Mouse (Mus musculus): ENCODE measurements around the gene Hist1h4k.
A peak's percentile ranks its signal among the peaks of the same experiment; 100 is the strongest.
"Not testable (repeated sequence)": the region's sequence is repeated elsewhere in the genome, so short reads cannot be mapped to it uniquely, and the experiment has no call there.

Gene Hist1h4k

DNA sequence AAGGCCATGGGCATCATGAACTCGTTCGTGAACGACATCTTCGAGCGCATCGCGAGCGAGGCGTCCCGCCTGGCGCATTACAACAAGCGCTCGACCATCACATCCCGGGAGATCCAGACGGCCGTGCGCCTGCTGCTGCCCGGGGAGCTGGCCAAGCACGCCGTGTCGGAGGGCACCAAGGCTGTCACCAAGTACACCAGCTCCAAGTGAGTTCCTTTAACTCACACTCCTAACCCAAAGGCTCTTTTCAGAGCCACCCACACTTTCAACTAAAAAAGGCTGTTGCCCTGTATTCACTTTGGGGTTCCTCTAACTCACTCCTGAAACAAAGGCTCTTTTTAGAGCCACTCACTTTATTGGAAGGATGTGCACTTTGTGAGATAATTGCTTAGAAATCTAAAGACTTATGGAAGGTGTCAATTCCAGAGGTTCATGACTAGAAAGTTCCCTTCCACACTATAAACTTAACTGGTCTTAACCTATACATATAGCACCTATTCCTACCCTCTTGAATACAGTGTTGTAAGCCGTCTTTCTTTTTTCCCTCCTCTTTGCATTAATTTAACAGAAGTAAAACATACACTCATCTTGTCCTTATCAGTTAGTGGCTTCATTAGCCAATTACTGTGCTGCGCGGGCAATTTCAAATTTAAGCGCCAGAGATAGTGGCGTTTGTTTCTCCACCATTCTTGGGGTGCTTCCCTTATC, 4.1 kb upstream of the Hist1h4k start:
- DNase-seq (ENCODE audit: low spot score in 2 of 2), result peak; percentile 43 to 66

DNA sequence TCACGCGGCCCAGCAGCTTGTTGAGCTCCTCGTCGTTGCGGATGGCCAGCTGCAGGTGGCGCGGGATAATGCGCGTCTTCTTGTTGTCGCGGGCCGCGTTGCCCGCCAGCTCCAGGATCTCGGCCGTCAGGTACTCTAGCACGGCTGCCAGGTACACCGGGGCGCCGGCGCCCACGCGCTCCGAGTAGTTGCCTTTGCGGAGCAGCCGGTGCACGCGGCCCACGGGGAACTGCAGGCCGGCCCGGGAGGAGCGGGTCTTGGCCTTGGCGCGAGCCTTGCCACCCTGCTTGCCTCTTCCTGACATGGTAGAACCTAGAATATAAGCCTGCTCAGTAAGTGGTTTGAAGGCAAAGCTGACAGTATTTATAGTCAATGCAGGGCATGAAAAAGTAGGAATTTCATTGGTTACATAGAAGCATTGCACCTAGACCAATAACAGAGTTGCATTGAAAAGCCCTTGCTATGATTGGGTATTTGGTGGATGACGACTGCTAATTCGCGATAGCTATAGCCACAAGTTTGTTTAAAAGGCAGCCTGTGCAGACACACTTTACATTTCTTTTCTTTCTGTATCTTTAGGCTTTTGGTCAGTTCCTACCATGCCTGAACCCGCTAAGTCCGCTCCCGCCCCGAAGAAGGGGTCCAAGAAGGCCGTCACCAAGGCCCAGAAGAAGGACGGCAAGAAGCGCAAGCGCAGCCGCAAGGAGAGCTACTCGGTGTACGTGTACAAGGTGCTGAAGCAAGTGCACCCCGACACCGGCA, 3.4 kb upstream of the Hist1h4k start, which contains the start of the genes Hist1h2ak and Hist1h2bn:
Gene Hist1h2ak (minus strand): TSS at position 304 of the 762 bp plus-strand sequence.
Gene Hist1h2bn (plus strand): TSS at position 600 of the 762 bp plus-strand sequence.
- peak; percentile 85 to 91 for DNase-seq (ENCODE audit: low spot score in 2 of 2)

DNA sequence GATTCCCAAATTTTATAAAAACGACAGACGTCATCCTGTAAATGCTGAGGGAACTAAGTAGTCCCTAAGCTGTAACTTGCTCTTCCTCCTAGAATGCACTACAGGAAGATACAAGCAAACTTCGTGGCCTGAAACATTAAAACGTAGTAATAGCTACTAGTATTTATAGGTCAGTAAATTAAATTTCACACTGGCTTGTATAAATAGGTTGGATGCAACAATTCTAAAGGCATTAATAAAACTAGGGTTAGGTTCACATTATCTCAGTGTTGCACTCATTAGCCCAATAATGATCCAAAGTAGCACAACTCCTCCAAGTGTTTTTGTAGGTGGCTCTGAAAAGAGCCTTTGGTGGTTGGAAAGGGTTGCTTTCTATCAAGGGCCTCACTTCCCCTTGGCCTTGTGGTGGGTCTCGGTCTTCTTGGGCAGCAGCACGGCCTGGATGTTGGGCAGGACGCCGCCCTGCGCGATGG, 2.8 kb upstream of the Hist1h4k start:
- DNase-seq (ENCODE audit: low spot score in 2 of 2), result no peak

DNA sequence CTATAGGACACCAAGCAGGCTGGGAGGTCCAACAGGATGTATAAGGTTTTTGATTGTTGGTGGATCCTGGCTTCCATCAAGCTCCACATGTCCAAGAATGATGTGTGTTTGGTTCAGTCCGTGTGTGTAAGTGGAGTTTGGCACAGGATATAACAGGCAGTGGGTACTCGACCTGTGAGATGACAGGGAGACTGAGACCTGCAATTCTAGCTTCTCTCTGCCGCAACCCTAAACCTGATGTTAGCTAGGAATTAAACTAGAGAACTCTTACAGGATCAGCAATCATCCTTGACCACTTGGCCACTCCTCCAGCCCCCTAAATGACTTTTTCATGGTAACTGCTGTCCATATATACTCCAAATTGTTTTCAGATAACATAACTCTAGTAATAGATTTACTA, 2.1 kb upstream of the Hist1h4k start:
- DNase-seq (ENCODE audit: low spot score in 2 of 2), result no peak

DNA sequence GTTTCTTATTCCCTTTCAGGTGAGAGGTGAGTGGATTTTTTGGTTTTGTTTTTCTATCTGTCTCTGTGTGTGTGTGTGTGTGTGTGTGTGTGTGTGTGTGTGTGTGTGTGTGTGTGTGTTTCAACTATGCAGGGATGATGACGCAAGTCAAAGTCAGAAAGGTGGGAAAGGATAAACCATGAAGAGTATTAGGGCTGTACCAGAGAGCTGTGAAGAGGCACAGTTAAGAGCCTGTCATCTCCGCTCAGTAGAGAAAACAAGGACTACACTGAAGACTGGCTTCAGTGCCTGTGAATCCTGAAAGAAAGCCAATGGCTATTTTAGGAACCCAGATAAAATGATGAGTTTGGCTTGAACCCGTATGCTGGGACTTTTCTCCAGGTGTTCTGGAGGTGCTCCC, 1.5 kb upstream of the Hist1h4k start:
- DNase-seq (ENCODE audit: low spot score in 2 of 2), result no peak

DNA sequence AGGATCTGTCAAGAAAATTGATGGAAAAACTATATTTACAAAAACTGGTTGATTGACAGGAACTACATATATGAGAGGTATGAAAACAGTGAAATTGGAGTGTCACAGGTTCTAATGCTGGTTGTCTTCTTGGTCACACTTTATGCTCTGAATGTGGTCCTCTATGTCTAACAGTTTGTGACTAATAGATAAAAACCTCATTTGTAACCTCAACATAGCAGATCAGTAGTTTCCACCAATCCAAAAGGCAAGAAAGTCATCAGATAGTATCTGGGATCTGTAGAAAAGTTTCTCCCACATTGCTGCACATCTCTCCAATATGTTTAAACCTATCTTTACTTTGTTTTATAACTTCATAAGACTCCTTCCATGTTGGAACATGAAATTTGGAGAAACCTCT, 1.1 kb upstream of the Hist1h4k start:
- no peak for DNase-seq (ENCODE audit: low spot score in 2 of 2)

DNA sequence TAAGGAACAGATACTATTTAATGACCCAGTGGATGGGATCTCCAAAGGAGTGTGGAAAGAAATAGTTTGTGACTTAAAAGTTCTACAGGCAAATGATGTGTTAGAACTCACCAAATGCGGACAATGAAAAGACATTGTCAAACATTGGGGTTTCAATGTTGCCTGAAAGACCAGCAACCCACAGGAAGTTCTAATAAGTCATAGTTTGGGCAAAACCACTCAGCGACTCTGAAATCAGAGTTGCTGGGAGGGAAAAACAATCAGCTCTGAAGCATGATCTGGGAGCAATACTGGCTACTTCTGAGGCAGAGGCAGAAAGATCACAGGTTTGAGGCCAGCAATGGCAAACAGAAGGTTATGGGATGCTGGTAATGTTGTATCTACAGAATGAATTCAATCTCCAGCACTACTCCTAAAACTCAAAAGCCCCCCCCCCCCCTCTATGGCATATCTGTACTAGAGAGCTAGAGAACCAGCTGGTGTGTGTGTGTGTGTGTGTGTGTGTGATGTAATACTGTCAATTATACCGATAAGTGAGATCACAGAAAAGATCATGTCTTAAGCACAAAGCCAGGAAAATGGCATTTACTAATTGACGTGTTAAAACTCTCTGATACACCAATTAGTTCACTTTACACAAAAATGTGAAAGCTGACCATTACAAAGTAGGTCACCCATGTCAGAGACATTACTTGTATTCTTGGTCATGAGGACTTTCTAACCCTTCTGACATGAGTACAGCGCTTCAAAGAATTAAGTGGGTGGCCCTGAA, 732 bp downstream of the Hist1h4k start:
- no peak for DNase-seq (ENCODE audit: low spot score in 2 of 2)

DNA sequence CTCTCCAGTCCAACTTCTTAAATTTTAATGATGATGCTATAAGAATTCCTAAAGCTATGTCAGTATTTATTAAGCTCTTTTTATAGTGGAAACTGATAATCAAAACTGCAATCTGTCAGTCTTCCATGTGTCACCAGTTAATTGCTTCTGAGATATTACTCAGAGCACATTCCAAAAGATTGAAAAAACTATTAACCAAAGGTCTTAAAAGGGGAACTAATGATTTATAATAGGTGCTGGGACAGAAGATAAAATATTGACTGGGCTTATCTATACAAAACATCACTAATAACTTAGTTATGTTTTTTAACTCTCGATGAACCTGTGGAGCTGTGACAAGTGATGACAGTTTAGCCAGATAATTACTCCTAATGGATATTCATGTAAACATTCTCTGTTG, 5.3 kb downstream of the Hist1h4k start:
- no peak for DNase-seq (ENCODE audit: low spot score in 2 of 2)

DNA sequence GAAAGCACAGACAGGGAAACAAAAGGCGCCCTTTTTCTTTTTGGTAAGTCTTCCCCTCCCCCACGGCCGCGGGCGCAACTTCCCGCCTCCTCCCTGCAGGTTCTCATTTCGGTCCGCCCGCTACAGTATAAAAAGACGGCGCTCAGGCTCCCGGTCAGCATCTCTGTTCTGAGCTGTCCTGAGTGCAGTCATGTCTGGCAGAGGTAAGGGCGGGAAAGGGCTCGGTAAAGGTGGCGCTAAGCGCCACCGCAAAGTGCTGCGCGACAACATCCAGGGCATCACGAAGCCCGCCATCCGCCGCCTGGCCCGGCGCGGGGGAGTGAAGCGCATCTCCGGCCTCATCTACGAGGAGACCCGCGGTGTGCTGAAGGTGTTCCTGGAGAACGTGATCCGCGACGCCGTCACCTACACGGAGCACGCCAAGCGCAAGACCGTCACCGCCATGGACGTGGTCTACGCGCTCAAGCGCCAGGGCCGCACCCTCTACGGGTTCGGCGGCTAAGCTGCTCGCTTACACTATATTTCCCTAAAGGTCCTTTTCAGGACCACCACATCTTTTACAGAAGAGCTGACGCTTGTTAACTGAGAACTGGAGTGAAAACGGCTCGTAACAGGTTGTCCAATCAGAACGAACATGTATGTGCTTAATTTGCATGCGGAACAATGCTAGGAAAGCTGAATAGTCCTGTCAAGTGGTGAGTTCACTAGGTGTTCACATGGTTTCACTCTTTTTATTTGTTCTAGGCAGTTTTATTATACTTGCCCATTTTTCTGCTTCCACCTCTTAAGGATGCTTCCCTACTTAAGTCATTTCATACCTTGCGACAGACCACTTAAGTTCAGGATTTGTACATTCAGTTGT, 15.2 kb downstream of the Hist1h4k start, which contains the start of gene Hist1h4j:
Gene Hist1h4j (plus strand): TSS at position 159 of the 862 bp plus-strand sequence.
- peak; percentile 70 to 78 for DNase-seq (ENCODE audit: low spot score in 2 of 2)

DNA sequence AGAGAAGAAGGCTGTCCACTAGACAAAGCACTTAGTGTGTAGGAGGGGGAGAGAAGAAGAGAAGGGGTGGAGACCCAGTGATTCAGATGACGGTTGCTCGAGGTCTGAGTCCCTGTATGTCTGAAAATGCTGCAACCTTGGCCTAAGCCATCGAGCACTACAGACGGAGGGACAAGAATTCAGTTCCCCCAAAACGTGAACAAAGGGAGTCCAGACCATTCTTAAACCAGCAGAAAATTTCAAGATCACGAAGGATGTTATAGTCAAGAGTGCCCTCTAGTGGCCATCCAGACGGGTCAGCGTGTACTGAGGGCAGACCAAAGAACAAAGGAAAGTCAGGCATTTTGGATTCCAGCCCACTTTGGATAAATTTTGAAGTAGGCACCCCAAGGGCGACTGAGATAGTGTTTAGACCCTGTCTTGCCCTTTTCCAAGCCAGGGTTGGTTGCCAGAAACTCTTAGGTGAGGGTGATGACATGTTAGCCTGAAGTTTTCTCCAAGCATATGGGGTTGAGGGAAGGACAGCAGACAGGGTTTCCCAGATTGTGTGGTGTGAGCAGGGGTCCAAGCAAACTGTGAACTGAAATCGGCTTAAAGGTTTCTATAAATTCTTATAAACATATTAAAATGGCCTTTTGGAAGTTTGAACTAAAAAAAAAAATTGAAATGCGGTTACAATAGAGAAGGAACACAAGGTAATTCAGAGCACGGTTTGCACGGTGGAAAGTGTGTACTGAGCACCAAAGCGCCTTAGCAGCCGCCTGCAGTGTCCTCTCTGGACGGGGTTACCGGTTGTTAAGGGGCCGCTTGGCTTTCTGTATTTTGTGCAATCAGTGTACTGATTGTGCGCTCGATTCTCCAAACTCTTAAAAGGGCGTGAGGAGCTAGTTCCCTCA, 16.0 kb downstream of the Hist1h4k start:
- peak; percentile 75 to 85 for DNase-seq (ENCODE audit: low spot score in 2 of 2)

DNA sequence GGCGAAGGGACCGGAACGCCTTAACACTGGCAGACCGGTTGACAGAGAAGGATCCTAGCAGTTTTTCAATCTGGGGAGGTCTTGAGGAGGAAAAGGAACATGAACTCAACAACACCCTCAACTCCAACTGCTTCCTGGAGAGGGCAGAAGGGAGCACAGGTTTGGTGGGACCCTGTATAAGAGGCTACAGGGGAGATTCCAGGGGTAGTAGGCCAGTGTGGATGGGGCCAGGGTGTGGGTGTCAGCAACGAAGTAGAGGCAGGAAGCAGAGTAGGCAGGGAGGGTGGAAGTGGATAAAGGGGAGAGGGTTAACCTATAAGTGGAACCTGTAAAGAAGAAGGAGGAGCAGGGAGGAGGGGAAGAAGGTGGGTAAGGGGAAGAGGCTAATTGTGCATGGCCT, 16.8 kb downstream of the Hist1h4k start:
- DNase-seq (ENCODE audit: low spot score in 2 of 2), result no peak

DNA sequence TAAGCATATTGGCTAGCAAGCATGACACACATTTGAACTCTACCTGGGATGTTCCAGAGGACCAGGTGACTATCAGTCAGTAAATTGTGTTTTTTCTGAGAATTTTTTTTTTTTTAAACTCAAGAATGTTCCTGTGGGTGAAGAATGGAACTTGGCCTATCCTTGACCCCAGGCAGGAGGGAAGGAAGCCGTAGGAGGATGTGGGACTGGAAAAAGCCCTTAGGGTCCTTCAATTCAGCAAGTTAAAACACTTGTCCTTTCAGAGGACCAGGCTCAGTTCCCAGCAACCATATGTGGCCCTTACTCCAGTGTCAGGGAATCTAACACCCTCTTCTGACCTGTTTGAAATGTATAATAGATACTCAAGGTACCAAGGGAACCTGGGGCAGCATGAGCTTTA, 20.8 kb downstream of the Hist1h4k start:
- no peak for DNase-seq (ENCODE audit: low spot score in 2 of 2)

DNA sequence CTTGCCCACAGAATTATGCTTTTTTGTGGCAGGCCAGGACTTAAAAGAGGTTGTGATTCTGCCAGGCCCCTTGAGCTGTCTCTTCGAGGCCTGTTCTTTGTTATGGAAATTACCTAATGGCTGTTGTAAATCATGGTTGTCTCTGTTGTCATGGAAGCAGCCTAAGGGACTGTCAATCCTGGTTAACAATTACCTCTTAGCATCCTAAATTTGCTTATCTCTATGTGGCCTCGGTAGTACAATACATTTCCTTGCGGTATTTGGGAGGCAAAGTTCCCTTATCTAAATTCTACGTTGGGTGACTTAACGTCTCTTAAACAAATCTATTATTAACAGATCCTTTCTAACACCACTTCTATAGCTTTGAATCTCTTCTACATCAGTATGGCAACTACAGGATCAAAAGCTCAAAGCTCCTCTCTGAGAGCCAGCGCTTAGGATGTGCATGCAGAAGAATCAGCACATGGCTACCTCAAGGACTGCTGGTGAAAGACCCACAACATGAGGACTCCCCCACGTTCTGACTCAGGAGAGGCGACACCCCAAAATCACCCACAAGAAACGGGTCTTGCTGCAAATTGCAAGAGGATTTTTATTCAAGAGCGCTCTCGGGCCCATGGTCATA, 22.2 kb downstream of the Hist1h4k start:
- DNase-seq (ENCODE audit: low spot score in 2 of 2), result no peak

DNA sequence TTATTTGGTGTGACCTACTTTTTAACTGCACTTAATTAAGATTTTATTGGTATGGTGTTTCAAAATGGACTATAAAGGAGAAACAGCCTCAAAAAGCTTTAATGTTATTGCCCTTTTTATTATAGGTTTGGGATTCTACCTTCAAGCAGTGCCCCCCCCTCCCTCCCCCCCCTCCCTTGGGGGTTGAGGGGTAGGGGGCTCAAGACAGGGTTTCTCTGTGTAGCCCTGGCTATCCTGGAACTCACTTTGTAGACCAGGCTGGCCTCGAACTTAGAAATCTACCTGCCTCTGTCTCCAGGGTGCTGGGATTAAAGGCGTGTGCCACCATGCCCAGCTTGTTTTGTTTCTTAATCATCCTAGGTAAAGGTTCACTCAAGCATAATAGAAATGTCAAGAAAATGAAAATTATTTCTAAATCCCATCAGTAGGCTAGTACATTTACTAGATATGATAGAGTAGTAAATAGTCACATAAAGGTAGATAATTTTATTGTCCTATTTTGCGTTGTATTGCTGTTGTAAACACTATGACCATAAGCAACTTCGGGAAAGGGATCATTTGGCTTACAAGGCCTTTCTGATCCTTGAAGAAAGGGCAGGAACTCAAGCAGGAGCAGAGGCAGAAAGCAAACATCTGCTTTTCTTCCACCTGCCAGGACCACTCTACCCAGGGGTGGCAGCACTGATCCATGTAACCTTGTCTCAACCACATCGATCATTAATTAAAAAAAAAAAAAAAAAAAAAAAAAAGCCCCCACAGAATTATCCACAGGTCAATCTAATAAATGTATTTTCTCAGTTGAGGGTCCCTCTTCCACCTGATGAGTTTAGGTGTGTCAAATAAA, 27.1 kb downstream of the Hist1h4k start:
- DNase-seq (ENCODE audit: low spot score in 2 of 2), result no peak

DNA sequence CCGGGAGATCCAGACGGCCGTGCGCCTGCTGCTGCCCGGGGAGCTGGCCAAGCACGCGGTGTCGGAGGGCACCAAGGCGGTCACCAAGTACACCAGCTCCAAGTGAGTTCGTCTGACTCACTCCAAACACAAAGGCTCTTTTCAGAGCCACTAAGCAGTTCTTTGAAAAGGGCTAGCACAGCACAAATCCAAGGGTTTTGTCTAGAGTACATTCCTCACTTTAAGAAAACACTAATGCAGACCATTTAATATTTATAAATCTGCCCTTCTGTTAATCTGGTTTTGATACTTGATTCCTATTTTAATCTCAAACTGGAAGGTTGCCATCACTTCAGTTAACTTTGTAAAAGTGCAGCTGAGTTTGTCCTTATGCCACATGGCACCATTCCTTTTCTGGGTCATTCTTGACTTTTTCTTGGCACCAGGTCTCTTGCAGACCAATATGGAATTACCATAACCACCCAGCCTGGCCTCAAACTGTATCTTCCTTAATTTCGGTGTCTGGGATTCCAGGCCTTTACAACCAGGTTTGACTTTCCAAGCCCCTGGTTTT, 27.9 kb downstream of the Hist1h4k start:
- DNase-seq (ENCODE audit: low spot score in 2 of 2), result no peak

DNA sequence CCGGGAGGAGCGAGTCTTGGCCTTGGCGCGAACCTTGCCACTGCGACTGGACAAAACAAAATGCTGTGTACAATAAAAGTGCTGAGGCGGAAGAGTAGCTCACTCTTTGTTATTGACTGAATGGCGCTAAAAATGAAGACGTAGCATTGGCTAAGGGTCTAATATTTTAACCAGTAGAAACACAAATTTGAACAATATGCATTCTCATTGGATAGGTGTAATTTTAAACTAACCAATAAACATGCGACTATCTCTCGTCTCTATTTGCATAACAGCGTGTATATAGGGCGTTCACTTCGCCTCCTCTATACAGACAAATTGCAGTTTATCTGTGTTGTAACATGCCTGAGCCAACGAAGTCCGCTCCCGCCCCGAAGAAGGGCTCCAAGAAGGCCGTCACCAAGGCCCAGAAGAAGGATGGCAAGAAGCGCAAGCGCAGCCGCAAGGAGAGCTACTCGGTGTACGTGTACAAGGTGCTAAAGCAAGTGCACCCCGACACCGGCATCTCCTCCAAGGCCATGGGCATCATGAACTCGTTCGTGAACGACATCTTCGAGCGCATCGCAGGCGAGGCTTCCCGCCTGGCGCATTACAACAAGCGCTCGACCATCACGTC, 28.4 kb downstream of the Hist1h4k start, which contains the start of gene Hist1h2bm:
Gene Hist1h2bm (plus strand): TSS at position 288 of the 616 bp plus-strand sequence.
- DNase-seq (ENCODE audit: low spot score in 2 of 2), result peak; percentile 73 to 85

DNA sequence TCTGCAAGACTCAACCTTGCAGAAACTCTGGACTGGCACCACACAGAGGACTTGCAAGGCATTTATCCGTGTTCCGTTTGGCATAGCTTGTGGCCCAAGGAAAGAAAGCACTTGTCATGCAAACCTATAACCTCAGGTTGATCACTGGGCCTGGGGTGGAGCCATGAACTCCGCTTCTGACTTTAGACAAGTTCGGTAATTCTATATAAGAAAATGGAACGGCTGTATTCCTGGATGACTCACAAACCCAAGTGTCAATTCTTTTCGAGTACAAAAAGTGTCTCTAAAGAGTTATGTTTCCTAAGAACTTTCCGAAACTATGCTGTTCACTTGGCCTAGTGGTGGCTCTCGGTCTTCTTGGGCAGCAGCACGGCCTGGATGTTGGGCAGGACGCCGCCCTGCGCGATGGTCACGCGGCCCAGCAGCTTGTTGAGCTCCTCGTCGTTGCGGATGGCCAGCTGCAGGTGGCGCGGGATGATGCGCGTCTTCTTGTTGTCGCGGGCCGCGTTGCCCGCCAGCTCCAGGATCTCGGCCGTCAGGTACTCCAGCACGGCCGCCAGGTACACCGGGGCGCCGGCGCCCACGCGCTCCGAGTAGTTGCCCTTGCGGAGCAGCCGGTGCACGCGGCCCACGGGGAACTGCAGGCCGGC, 29.1 kb downstream of the Hist1h4k start:
- DNase-seq (ENCODE audit: low spot score in 2 of 2), result not testable (repeated sequence)

Measured in spleen, postnatal 36 days (tissue).